Mouse (Mus musculus): ENCODE results near the gene Nmnat3.

Gene Nmnat3

DNA sequence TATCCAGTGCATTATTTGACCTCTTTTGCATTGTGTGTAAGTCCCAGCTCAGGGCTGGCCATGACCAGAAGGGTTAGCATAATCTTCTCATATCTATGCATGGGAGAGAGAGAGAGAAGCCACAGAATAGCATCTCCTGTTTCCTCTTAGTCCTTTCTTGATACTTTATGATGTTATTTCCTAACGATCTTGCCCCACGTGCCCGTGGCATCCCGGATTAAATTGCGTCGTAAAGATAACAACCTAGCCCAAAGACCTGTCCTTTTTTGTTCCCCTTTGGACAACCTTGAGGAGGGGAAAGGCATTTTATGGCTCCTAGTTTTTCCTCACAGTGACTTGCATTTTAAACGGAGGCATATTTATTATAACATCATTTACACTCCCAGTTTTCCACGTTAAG is 78.8 kb downstream of the Nmnat3 start:
- DNase-seq (ENCODE audit: low spot score): no peak

GRCm38 (mm10) chr9:98367333-98367962 is 80.2 kb downstream of the Nmnat3 start:
- DNase-seq (ENCODE audit: low spot score): no peak

GRCm38 (mm10) chr9:98369707-98370106 is 82.5 kb downstream of the Nmnat3 start:
- no peak for DNase-seq (ENCODE audit: low spot score)

DNA sequence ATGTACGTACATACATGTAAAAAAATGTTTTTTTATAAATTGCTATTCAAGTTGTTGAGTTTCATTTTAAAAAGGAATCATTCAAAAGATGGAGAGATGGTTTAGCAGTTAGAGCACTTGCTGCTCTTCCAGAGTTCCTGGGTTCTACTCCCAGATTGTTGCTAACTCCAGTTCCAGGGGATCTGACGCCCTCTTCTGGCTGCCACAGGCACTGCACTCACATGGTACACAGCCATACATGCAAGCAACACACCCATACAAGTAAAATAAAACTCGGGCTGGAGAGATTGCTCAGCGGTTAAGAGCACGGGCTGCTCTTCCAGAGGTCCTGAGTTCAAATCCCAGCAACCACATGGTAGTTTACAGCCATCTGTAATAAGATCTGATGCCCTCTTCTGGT is 86.1 kb downstream of the Nmnat3 start:
- no peak for DNase-seq (ENCODE audit: low spot score)

GRCm38 (mm10) chr9:98374897-98375296 is 87.7 kb downstream of the Nmnat3 start:
- DNase-seq (ENCODE audit: low spot score): no peak

DNA sequence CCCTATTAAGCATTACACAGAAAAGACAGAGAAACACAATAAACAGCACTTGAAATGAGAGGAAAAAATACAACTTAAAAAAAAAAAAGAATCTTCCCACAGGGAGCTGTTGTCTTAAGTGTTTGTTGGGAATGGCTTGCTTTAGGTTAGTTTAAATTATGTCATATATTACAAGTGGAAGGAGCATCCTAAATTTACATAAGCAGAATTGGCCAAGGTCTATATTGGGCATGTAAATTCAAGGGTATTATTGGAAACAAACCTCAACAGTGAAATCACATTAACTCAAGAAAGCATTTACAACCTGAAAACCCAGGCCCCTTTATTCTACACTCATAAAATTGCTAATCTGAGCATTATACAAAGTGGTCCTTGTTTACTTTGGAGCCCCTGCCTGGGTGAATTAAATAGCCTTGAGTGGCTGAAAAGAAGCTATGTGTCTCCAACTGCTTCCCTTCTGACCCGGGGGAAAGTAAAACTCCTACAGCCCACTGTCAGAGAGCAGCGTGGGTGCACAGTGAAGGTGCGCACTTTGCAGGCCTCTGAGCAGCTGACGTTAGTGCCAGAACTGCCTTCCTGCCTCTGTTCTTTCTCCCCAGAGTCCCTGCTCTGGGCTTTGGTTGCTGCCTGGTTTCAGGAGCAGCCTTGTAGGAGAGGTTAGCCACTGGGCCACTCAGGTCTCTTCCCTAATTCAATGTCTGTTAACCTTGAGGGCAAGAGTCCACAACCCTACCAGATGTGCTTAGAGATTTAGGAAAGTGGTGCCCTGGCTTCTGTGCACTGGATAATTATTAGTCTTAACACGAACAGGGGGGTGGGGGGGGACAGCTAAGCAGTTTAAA is 88.3 kb downstream of the Nmnat3 start:
- no peak for DNase-seq (ENCODE audit: low spot score)

- no peak for DNase-seq (ENCODE audit: low spot score)
Observed at GRCm38 (mm10) chr9:98379736-98380135, 92.5 kb downstream of the Nmnat3 start.

DNA sequence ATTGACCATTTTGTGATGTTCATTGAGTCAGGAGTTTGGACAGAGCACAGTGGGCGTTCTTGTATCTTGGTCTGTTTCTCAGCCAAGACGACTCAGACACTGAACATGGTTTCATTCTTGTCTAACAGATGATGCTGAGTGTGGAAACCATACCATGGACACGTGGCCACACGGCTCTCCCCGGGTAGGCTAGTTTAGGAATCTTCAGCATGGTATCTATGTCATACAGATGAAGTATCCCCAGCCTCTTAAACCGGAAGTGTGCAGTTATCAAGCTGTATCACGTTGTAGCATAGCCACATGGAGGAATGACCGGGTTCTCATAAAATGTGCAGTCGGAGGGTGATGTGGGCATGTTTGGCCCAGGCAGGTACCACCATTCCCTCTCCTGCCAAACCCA is 93.4 kb downstream of the Nmnat3 start:
- DNase-seq (ENCODE audit: low spot score): no peak

DNA sequence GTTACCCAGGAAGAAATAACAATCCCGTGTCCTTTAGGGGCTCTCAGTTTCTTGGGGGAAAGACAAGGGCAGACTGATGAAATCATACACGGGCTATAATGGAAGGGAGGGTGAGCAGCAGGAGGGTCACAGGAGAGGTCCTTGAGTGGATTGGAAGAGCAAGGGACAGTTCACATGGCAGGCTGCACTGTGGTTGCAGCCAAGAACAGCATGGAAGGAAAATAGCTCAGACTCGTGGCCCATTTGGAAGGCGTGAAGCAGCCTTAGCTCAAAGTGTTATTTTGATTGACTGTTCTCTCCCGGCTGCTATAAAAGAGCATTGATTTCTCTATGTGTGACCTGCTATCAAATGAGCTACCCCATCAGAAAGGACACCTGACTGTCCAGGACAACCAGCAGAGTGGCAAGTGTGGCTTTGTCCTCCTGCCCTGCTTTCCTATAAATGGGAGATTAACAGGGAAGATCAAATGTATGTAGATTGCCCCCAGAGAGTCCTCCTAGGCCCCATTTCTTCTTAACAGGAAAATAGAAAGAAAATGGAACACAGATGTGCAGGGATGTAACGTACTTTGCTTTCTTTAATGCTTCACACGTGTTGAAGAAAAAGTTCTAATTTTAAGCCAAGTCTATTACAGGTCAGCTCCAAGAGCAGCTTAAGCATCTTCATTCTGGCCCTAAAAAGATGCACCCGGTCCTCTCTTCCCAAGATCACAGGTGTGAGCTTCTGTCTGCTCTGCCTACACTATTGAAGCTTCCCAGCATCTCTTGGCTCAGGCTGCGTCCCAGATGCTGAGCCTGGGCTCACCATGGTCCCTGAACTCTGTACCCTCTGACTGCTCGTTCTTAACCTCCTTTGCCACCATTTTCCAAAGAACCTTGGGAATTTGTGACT is 100.8 kb downstream of the Nmnat3 start:
- no peak for DNase-seq (ENCODE audit: low spot score)

DNA sequence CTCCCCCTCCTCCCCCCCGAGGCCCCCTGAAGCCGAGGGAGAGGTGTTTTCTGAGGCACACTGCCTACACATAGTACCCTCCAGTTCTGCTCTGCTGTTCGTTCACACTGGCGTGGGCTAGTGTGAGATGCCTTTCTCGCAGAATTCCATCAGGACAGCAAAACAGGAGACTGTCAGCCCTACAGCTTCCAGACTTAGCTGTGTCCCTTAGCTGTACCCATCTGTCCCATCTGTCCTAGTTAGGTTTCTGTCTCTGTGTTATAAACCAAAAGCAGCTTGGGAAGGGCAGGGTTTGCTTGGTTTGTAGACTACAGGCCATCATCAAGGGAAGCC is 101.4 kb downstream of the Nmnat3 start:
- DNase-seq (ENCODE audit: low spot score): no peak

- DNase-seq (ENCODE audit: low spot score): no peak
Observed at GRCm38 (mm10) chr9:98393496-98393895, 106.3 kb downstream of the Nmnat3 start.

DNA sequence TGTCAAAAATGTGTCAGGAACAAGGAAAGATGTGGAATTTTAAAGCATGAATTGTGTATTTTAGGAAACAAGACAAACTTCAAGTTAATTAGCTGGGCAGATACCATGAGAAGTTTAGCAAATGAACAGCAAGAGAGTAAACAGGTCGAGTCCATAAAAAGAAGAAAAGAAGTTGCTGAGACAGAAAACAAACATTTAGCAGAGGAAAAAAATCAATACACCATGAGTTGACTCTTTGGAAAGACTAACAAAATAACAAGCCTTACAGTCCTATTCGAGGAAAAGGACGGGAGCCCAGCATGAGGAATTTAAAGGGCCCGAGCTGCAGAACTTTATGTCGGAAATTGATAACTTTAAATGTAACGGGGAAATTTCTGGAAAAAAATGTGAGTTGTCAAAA is 110.0 kb downstream of the Nmnat3 start:
- DNase-seq (ENCODE audit: low spot score): no peak

- DNase-seq (ENCODE audit: low spot score): no peak
Observed at GRCm38 (mm10) chr9:98397866-98398265, 110.6 kb downstream of the Nmnat3 start.

GRCm38 (mm10) chr9:98400185-98400894 is 113.1 kb downstream of the Nmnat3 start:
- DNase-seq (ENCODE audit: low spot score): no peak

DNA sequence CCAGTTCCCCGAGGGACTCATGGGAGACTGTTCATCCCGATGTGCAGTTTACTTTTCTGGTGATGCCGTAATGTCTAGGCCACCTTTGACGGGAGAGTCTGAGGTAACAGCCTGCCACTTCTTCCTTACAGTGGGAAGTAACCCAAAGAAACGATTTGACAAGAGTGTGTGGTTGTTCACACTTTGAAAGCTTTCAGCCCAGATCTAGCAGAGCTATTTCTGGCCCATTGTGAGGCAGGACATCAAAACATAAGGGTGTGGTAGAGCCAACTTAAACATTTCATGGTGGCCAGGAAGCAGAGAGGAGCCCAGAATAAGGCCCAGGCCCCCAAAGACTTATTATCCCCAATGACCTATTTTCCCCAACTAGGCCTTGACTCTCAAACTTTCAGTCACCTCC is 114.4 kb downstream of the Nmnat3 start:
- DNase-seq (ENCODE audit: low spot score): no peak

- DNase-seq (ENCODE audit: low spot score): no peak
Observed at GRCm38 (mm10) chr9:98407771-98408170, 120.5 kb downstream of the Nmnat3 start.

DNA sequence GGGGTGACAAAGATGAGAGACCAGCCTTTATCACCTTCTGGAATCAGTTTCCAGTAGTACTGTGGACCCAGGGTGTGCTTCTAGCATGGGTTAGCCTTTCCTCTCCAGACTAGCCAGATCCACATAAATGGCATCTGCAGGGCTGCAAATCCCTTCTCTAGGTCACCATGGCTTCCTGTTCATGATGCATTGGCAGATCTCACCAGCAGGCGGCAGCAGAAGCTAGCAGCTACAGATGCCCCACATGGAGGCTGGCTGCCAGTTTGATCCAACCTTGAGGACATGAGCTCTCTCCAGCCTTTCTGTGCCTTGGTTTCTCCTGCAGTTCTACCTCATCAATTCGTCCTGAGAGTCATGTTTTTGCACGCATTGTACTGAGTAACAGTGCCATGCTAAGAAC is 121.9 kb downstream of the Nmnat3 start:
- DNase-seq (ENCODE audit: low spot score): peak; percentile 87

DNA sequence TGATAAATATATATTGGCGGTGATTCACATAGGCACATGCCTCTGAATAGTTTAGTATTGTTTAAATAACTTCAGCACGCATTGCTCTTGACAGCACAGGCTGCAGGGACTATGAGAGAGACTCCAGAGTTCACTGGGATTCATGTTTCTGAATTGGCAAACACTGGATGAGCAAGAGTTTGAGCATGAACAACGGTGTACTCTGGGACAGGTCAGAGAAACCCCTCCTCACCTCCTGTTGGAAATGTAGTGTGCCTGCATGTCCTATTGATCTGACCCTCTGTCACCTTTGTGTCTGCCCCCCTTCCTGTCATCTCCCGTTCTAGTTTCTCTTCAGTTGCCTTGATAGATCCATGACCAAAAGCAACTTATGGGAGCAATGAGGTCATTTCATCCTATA is 128.2 kb downstream of the Nmnat3 start:
- DNase-seq (ENCODE audit: low spot score): no peak

DNA sequence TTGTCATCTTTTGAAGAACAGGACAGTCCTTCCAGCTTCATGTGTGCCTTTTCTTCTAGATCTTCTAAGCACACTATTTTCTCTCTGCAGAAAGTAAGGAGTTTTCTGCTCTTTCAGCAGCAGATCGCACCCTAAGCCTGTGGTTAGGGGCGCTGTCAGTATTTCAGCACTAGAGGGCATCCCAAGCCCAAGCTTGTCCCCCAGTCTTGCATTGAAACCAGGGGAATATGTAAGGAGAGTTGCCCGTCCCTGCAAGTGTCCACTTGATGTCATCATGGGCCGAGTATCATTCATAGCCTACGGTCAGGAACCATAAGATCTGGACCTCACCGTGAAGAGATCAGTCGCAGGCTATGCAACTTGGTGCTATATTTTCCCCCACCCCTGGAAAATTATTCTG is 130.7 kb downstream of the Nmnat3 start:
- DNase-seq (ENCODE audit: low spot score): peak; percentile 77

DNA sequence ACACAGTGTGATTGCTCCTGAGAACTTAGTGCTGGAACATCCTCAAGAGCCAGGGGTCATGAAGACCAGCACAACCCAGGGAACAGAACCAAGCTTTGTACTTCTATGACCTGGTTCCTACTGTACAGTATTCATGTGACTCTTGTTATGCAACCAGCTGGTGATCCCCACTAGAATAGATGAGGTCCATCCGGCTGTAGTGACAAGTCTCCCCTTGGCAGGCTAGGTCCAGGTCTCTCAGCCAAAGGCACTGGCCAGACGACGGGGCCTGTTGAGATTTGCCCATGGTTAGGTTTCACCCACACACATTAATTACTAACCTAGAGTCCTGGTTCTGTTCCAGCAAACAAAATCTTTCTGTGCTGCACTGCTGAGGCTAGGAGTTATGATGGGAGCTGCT is 131.1 kb downstream of the Nmnat3 start:
- DNase-seq (ENCODE audit: low spot score): no peak

- DNase-seq (ENCODE audit: low spot score): no peak
Observed at GRCm38 (mm10) chr9:98420666-98421065, 133.4 kb downstream of the Nmnat3 start.

DNA sequence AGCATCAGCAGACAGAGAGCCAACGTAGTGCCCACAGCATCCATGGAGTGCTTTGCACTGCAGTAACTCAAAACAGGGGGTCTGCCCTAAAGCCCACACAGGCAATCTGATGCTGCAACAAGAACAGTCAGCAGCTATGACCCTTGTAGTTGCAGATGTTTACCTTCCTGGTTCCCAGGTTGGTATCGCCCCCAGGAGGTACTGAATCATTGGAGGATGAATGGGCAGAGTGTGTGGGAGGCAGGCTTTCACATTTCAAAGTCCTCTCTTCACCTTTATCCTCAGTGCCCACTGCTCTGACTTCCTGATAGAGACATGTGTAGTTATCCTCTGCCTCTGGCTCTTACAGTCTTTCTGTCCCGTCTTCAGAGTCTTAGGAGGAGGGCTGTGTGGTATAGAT is 134.7 kb downstream of the Nmnat3 start:
- DNase-seq (ENCODE audit: low spot score): no peak
